Mouse (Mus musculus): Measurements from ENCODE around the gene Slc48a1. TPM values are rescaled to one million over a fixed set of nuclear protein-coding genes. Genes with fewer than 3 reads are reported as not detected.
A peak's percentile ranks its signal among the peaks of the same experiment; 100 is the strongest.

Slc48a1 gene
- total RNA-seq, 2 experiments from 2014 or later: 133 to 135 TPM

DNA sequence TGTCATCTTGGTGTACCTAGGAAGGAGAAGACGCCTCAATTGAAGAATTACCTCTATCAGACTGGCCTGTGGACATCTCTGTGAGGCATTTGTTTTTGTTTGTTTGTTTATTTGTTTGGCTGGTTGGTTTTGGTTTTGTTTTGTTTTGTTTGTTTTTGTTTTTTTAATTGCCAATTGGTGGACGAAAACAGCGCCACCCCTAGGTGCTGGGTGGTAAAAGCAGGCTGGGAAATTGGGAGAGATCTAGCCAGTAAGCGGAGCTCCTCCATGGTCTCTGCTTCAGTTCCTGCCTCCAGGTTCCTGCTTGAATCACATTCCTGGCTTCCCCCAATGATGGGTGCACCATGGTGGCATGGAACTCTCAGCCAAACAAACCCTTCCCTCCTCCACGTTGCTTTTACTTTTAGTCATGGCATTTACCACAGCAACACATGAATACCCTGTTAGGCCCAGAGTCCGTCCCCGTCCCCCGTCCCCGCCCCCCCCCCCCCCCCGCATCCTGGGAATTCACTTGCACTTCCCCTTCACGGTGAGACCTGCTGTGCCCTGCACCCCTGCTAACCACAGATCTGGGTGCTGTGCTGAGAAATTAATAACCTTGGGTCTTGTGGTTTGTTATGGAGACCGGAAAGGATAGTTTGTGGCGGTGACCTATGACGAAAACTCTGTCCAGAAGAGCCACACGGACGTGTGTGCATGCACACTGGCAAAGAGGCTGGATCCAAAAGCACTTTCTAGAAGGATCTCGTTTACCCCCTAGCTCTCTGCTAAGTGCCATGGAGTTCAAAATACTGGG is 38.1 kb downstream of the Slc48a1 start:
- H3K27ac ChIP-seq: no peak overlapping the region
- no peak overlapping the region for H3K4me3 ChIP-seq
- DNase-seq (ENCODE audit: low spot score in 2 of 2): no peak
- peak; percentile 50 for TF ChIP-seq CTCF (conservative IDR thresholded peaks at IDR 0.05)

DNA sequence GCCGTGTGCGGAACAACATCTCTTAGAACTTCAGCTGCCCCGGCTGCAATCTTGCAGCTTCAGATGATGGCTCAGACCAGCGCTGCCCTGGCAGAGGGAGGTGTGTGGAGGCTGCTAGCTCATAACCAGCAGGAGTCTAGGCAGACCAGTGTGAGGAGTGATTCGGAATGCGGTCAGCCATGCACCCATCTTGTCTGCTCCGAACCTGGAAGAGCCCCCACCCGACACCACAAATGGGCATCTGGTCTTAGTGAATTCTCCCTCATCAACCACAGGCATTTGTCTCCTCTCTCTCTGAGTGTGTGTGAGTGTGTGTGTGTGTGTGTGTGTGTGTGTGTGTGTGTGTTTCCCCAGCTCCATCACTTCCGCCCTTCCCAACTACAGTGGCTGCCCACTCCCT is 41.6 kb downstream of the Slc48a1 start:
- TF ChIP-seq CTCF (conservative IDR thresholded peaks at IDR 0.05): no peak
- Histone ChIP-seq H3K4me3 (no peak overlapping the region), H3K27ac (no peak overlapping the region)
- DNase-seq (ENCODE audit: low spot score in 2 of 2): no peak

DNA sequence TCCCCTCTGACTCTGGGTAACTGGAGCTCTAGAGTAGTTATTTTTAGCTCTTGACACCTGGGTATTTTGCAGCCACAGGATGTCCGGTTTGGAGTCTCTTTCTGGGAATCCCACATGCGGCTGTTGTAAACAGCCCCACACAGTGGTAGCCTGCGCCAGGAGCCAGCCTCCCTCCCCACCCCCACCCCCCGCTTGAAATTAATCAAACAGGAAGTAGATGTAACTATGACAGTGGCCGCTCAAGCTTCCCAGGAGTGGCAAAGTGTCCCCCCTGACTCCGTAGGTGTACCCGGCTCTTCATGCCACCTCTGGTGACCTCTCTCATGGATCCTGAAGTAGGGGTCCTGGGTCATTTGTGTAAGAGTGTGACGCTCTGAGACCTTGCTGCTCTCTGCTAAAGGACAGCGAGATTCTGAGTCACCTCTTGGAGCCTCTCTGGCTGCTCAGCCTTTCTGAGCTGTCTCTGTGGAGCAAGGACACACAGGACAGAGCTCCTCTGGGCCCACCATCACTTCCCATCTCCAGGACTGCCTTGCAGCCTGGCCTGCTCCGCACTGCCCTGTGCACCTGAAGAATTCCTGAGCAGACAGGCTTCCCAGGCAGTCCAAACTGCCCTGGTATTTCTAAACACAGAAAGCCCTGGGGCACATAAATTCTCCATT is 43.1 kb downstream of the Slc48a1 start:
- peak overlapping the region; percentile 83; the same call in 1 of the 2 replicates for H3K27ac ChIP-seq
- no peak overlapping the region for H3K4me3 ChIP-seq
- no peak for TF ChIP-seq CTCF (conservative IDR thresholded peaks at IDR 0.05)
- no peak for DNase-seq (ENCODE audit: low spot score in 2 of 2)

DNA sequence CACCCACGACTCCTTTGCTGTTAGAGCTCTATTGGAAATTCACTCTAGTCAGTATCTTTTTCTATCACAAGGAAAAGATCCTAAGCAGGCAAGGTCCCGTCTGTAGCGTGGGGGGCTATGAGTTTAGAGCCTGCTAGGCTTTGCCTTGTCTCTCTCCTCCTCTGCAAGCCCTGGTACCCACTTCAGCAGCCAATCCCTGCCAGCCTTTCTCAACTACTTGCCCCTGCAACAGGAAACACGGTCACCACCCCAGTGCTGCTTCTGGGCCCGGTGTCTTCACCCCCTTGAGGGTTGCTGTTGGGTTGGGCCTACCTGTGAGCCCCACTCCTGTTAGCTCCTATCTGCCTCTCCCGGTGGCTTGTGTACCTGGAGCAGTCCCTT is 43.7 kb downstream of the Slc48a1 start:
- H3K27ac ChIP-seq: peak overlapping the region; percentile 83; the same call in 1 of the 2 replicates
- DNase-seq (ENCODE audit: low spot score in 2 of 2): no peak
- no peak for TF ChIP-seq CTCF (conservative IDR thresholded peaks at IDR 0.05)
- no peak overlapping the region for H3K4me3 ChIP-seq

DNA sequence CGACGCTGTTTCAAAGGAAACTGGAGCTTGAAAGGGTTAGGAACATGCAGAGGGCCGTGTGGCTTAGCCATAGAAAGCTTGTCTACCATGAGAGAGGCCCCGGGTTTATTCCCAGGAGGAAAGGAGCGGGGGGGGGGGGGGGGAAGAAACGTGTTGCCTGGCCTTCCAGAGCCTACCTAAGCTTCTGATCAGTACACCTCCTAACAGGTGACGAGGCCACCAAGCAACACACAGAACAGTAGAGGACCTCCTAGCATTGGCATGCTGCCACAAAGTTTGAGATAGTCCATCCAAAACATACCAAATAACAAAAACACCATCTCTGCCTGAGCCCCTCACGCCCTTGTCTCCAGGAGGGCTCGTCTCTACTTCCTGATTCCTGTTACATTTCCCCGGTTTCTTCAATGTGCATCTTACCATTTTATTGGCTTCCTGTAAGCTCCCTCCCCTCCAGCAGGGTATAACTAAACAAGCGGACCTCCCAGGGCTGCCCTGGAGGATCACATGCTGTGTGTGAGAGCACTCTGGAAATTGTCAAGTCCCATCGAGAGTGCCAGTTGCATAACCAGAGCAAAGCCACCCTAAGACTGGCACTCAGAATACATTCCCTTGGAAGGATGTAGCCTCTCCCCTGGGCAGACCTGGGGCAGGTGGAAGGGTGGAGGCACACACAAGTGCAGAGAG is 44.4 kb downstream of the Slc48a1 start:
- Histone ChIP-seq H3K4me3 (peak overlapping the region; percentile 17; the same call in 1 of the 2 replicates), H3K27ac (peak overlapping the region; percentile 83)
- no peak; the same call in 1 of the 2 replicates for TF ChIP-seq CTCF (conservative IDR thresholded peaks at IDR 0.05)

DNA sequence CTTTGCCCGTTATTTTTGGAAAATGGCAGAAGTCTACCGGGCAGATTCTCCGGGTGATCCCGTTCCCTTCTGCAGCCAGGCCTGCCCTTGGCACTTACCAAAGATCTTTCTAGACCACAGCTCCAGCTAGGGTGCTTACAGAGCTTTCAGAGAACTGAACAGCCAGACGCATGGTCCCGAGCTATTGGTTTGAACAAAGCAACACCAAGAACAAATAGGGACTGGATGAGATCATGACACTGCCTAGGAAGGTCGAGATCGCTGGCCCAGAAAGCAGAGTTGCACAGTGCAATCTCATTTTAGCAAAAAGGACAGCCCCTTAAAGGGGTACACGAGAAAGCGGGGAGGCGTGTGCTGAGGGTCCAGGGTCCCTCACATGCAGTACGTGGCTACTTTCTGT is 45.2 kb downstream of the Slc48a1 start:
- Histone ChIP-seq H3K4me3 (no peak overlapping the region), H3K27ac (peak overlapping the region; percentile 83)
- no peak for DNase-seq (ENCODE audit: low spot score in 2 of 2)
- no peak for TF ChIP-seq CTCF (conservative IDR thresholded peaks at IDR 0.05)

More for the DNA sequence above, 44.4 kb downstream of the Slc48a1 start:
- no peak for DNase-seq (ENCODE audit: low spot score in 2 of 2)

DNA sequence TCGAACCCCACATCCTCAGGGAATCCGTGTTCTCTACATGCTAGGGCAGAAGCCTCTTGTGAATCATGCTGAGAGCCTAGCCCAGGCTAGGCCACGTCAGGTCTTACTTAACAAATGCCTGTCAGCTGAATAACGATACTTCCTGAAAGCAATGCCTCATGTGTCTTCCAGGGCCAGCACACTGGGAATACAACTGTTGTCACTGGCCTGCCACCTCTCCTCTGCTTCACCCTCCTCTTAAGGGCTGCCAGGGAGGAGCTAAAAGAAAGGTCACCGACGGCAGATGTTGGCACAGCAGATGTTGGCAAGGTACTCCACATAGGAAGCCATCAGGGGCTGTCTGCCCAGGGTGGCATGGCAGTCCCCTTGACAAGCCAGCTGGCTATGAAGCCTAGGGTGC is 45.7 kb downstream of the Slc48a1 start:
- no peak for DNase-seq (ENCODE audit: low spot score in 2 of 2)
- H3K4me3 ChIP-seq: no peak overlapping the region
- TF ChIP-seq CTCF (conservative IDR thresholded peaks at IDR 0.05): no peak
- H3K27ac ChIP-seq: peak overlapping the region; percentile 83

DNA sequence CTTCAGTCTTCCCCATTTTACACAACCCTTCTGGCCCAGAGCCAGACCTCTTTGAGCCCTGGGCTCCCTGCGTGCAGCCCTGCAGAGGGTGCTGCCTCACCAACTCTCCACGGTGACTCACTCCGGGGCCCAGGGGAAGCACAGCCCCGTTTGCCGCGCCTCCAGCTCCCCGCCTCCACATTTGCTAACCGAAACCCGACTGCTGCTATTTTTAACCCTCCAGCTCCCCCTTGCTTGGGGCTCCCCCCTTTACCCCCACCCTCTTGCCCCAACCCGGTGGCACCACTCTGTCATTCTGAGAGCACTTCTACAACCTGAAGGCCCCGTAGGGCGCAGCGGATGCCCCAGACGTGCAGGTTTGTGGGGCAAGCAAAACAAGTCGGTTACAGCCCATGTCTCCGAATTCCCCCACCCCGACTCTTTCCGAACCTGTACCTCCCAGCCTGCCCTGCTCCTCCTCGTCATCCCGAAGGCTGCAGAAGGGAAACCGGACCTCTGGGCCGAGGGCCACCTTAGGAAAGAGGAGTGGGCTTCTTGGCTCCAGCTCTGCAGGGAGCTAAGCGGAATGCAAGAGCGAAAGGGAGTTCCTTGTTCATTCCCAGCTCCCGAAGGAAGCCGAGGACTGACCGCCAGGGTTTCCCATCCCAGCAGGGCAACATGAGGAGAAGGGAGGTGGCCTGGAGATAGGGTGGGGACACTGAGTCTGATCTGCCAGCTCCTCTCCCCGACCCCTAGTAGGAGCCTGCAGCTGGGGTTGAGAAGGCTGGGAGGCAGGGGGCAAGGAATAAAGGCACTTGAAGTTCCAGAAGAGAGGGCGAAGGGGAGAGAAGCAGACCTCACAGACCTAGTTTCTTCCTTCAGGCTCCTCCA is 47.0 kb downstream of the Slc48a1 start:
- TF ChIP-seq CTCF (conservative IDR thresholded peaks at IDR 0.05): peak; percentile 72
- DNase-seq (ENCODE audit: low spot score in 2 of 2): peak; percentile 70 to 74
- peak overlapping the region; percentile 83 for H3K27ac ChIP-seq
- H3K4me3 ChIP-seq: peak overlapping the region; percentile 37

DNA sequence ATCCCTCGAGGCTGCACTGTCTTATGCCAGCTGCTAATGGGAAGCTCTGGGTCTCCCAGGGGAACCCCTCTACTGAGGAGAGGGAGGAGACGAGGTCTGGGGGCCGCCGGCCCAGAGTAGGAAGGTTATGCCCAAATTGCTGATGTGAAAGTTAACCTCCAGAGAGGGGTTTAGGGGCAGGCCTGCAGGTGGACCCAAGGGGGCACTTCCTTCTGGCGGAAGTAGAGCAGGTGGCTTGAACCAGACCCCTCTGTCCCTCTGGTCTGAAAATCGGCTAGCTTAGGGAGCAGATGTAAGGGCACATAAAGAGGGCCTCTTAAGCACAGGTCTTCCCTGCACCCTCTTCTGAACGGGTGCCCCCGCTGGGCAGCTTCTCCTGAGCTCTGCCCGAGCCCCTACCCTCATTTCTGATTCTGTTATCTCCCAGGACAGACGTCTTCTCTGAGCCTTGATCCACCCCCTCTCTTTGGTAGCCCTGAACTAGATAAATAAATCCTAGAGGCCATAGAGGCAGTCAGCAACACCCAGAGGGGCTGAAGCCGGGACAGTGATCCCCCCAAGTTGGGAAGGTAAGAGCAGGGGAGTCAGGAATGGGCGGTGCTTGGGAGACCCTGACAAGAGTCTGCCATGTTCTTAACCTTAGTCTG is 47.7 kb downstream of the Slc48a1 start:
- H3K4me3 ChIP-seq: no peak overlapping the region
- DNase-seq (ENCODE audit: low spot score in 2 of 2): no peak
- peak overlapping the region; percentile 83 for H3K27ac ChIP-seq
- no peak for TF ChIP-seq CTCF (conservative IDR thresholded peaks at IDR 0.05)

DNA sequence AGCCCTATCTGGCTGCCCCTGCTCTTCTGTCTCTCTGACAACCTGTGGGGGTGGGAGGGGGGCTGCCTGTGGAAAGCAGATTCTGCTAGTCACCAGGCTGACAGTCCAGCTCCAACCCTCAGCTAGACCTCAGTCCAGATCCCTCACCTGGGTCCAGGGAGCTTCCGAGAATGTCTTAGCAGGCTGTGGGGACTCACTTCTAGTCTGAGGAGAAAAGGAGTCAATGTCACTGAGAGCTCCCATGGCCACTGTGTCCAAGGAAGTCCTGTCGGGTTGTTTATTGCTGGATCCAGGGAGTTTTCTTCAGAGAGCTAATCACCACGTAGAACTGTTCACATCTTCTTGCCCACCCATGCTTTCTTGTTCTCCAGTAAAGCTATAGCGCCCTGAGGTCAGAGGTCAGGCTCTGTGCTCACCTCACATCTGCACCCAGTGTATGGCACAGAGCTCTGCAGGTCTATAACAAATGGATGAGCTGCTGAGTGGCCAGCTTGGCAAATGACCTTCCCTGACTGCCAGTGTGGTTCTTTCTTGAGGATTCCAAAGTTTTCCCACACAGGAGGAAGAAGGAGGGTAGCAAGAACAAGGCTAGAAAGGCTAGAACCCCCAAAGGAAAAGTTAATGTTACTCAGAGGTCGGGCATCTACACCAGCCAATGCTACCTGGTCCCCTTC is 48.4 kb downstream of the Slc48a1 start:
- no peak for DNase-seq (ENCODE audit: low spot score in 2 of 2)
- H3K4me3 ChIP-seq: no peak overlapping the region
- TF ChIP-seq CTCF (conservative IDR thresholded peaks at IDR 0.05): no peak
- no peak overlapping the region for H3K27ac ChIP-seq

DNA sequence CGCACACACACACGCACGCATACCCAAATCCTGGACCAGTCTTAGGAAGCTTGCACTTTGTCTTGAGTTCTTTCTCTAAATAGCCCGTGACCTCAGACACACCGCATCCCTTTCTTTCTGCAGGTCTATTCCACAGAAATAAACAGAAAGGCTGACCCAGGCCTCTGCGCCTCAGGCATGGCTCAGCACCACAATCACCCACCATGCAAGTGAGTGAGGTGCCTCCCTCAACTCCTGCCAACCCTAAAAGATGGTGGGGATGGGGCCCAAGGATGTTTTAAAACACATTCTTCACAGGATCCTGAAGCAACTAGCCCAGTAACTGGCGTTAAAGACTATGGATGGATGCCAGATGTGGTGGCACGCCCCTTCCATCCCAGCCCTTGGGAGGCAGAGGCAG is 49.1 kb downstream of the Slc48a1 start:
- no peak for TF ChIP-seq CTCF (conservative IDR thresholded peaks at IDR 0.05)
- DNase-seq (ENCODE audit: low spot score in 2 of 2): no peak
- Histone ChIP-seq H3K27ac (no peak overlapping the region), H3K4me3 (no peak overlapping the region)
